Comparison of ENCODE assay signal across 12 mouse cellular contexts in genomic region chr2:153332981-153333380, GRCm38 (mm10). TPM values are rescaled to one million over a fixed set of nuclear protein-coding genes. Genes with fewer than 3 reads are reported as not detected.
DNase-seq lines count a peak whose midpoint lies in the region; ATAC-seq lines count a peak whose summit lies in the region.
"Had no signal": no experiment of that assay in that cellular context is flagged by ENCODE, and none has a peak within 500 bp of the region (broad histone marks: within the 10 kb centered on the region; RNA-seq: fewer than 3 reads in every experiment).

No protein-coding gene starts in this region.

- no peak overlapping the region for H3K4me3 ChIP-seq in kidney, embryonic 14.5 days (ENCODE audit: low read length)
- H3K4me3 ChIP-seq in hindbrain, embryonic 16.5 days (ENCODE audit: low read length) = no peak overlapping the region
- H3K4me3 ChIP-seq: erythroblast, embryonic 14.5 days; heart, embryonic 10.5 days; kidney, embryonic 15.5 days; left cerebral cortex, adult 2 months; myocyte had no signal

- peak; percentile 19 to 28 for DNase-seq in kidney, postnatal 4 days
- DNase-seq in CD4-positive helper T cell, adult 2 months (ENCODE audit: low read depth, low spot score) = peak; percentile 53
- peak; percentile 59 for DNase-seq in T-cell, adult 2 months (ENCODE audit: low spot score)
- DNase-seq in embryo, embryonic 11 days = no peak

- no peak overlapping the region for H3K9ac ChIP-seq in kidney, embryonic 14.5 days (ENCODE audit: low read depth, low read length)
- no peak overlapping the region for H3K9ac ChIP-seq in hindbrain, embryonic 16.5 days (ENCODE audit: low read depth, low read length)
- H3K9ac ChIP-seq: kidney, embryonic 15.5 days had no signal

- H3K36me3 ChIP-seq in kidney, embryonic 14.5 days (ENCODE audit: control insufficient read depth, insufficient read depth, low read length) = peaks cover 38% of the 10 kb centered on the region
- H3K36me3 ChIP-seq in hindbrain, embryonic 16.5 days (ENCODE audit: control insufficient read depth, insufficient read depth, low read length) = peaks cover 29% of the 10 kb centered on the region

- no peak overlapping the region for H3K4me2 ChIP-seq in kidney, embryonic 14.5 days (replicated peaks; ENCODE audit: low read depth, low read length)
- H3K4me2 ChIP-seq in hindbrain, embryonic 16.5 days (ENCODE audit: low read length) = no peak overlapping the region
- H3K4me2 ChIP-seq: kidney, embryonic 15.5 days had no signal

- WGBS in kidney, embryonic 14.5 days = 95% methylated on average over 3 of the region's 3 CpGs
- WGBS in hindbrain, embryonic 16.5 days = 91% methylated on average over 3 of the region's 3 CpGs

- no peaks in the 10 kb centered on the region for H3K27me3 ChIP-seq in kidney, embryonic 14.5 days (ENCODE audit: control insufficient read depth, insufficient read depth, low read length)
- H3K27me3 ChIP-seq in hindbrain, embryonic 16.5 days (replicated peaks; ENCODE audit: control insufficient read depth, insufficient read depth, low read length) = no peaks in the 10 kb centered on the region
- H3K27me3 ChIP-seq: kidney, embryonic 15.5 days had no signal

- no peak overlapping the region for H3K27ac ChIP-seq in kidney, embryonic 14.5 days (ENCODE audit: low read depth, low read length)
- H3K27ac ChIP-seq in hindbrain, embryonic 16.5 days (ENCODE audit: low read depth, low read length) = no peak overlapping the region
- H3K27ac ChIP-seq: heart, embryonic 10.5 days; kidney, embryonic 15.5 days; left cerebral cortex, adult 2 months had no signal

- no peaks in the 10 kb centered on the region for H3K4me1 ChIP-seq in kidney, embryonic 14.5 days (ENCODE audit: control insufficient read depth, insufficient read depth, low read length)
- no peaks in the 10 kb centered on the region for H3K4me1 ChIP-seq in hindbrain, embryonic 16.5 days (ENCODE audit: control insufficient read depth, insufficient read depth, low read depth, low read length)

- no peaks in the 10 kb centered on the region for H3K9me3 ChIP-seq in kidney, embryonic 14.5 days (ENCODE audit: control insufficient read depth, low read length)
- no peaks in the 10 kb centered on the region for H3K9me3 ChIP-seq in hindbrain, embryonic 16.5 days (ENCODE audit: control insufficient read depth, low read length)
- H3K9me3 ChIP-seq: heart, embryonic 10.5 days; kidney, embryonic 15.5 days had no signal

- ATAC-seq in kidney, embryonic 14.5 days (ENCODE audit: low FRiP score, low TSS enrichment) = no peak
- ATAC-seq in megakaryocyte progenitor cell, adult 5-6 weeks (replicated peaks; ENCODE audit: poor library complexity) = 0 out of 2 replicates have a peak, but pooled peaks have one; percentile 26
- ATAC-seq in hindbrain, embryonic 16.5 days = no peak

RNA-seq across cellular contexts. Expression of gene Asxl1, which starts 12.6 kb away (rescaled TPM):
- polyA plus RNA-seq in kidney, embryonic 14.5 days (2014; fragmentation: Nextera tagmentation; extraction: Ambion mirVana) = 15.5 and 20.8 TPM in 2 replicates
- total RNA-seq in megakaryocyte progenitor cell, adult 5-6 weeks (2015) = 31.1 and 32.0 TPM in 2 replicates
- total RNA-seq in megakaryocyte progenitor cell, adult 5-6 weeks (2017) = 20.0 and 24.1 TPM in 2 replicates
- polyA plus RNA-seq in hindbrain, embryonic 16.5 days (2015; fragmentation: Nextera tagmentation; extraction: Ambion mirVana) = 7.8 and 9.0 TPM in 2 replicates

RNA-seq across cellular contexts. Expression of gene Kif3b, which starts 41.8 kb away (rescaled TPM):
- polyA plus RNA-seq in kidney, embryonic 14.5 days (2014; fragmentation: Nextera tagmentation; extraction: Ambion mirVana) = 4.4 and 5.6 TPM in 2 replicates
- total RNA-seq in megakaryocyte progenitor cell, adult 5-6 weeks (2015) = 3.6 and 5.5 TPM in 2 replicates
- 9.9 and 11.3 TPM in 2 replicates for total RNA-seq in megakaryocyte progenitor cell, adult 5-6 weeks (2017)
- 23.9 and 25.5 TPM in 2 replicates for polyA plus RNA-seq in hindbrain, embryonic 16.5 days (2015; fragmentation: Nextera tagmentation; extraction: Ambion mirVana)
